ENCODE assay signal across 8 mouse cellular contexts in the genomic region with DNA sequence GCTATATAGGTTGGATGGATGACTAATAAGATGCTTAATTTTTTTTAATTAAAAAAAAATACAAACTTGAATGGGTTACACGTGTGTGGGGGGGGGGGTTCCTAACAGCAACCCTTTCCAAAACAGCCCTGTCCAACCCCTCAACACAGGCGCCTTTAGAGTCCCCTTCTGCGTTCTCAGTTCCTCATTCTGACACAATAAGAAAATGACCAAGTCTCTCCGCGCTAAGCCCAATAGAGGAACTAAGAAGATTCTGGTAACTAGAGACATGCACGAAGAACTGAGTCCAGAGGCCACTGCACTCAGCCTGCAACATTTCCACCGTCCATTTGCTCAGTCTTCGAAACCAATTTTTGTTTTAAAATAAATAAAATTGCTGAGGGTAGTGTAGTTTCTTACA. TPM values are rescaled to one million over a fixed set of nuclear protein-coding genes. Genes with fewer than 3 reads are reported as not detected.
DNase-seq lines count a peak whose midpoint lies in the region; ATAC-seq lines count a peak whose summit lies in the region.

No protein-coding gene starts in this region.

- no peaks in the 10 kb centered on the region for H3K27me3 ChIP-seq in kidney, embryonic 14.5 days (ENCODE audit: control insufficient read depth, insufficient read depth, low read length)
- H3K27me3 ChIP-seq in embryonic facial prominence, embryonic 10.5 days (replicated peaks; ENCODE audit: low read depth, poor library complexity, severe bottlenecking): no peaks in the 10 kb centered on the region
- no peaks in the 10 kb centered on the region for H3K27me3 ChIP-seq in hindbrain, embryonic 13.5 days
- H3K27me3 ChIP-seq in midbrain, embryonic 10.5 days (ENCODE audit: low read depth, poor library complexity, severe bottlenecking): no peaks in the 10 kb centered on the region

- no peak for ATAC-seq in kidney, embryonic 14.5 days (ENCODE audit: low FRiP score, low TSS enrichment)
- no peak for ATAC-seq in hindbrain, embryonic 13.5 days (ENCODE audit: low FRiP score)
- ATAC-seq in erythroid progenitor cell, adult 5-6 weeks (replicated peaks; ENCODE audit: low FRiP score, poor library complexity, severe bottlenecking): no peak

- H3K4me3 ChIP-seq in kidney, embryonic 14.5 days (ENCODE audit: low read length): peak overlapping the region; percentile 89
- H3K4me3 ChIP-seq in embryonic facial prominence, embryonic 10.5 days: peak overlapping the region; percentile 82
- peak overlapping the region; percentile 87 for H3K4me3 ChIP-seq in hindbrain, embryonic 13.5 days
- peak overlapping the region; percentile 87 for H3K4me3 ChIP-seq in midbrain, embryonic 10.5 days

- peaks cover 24% of the 10 kb centered on the region for H3K4me1 ChIP-seq in kidney, embryonic 14.5 days (ENCODE audit: control insufficient read depth, insufficient read depth, low read length)
- H3K4me1 ChIP-seq in embryonic facial prominence, embryonic 10.5 days: peaks cover 30% of the 10 kb centered on the region
- peaks cover 30% of the 10 kb centered on the region for H3K4me1 ChIP-seq in hindbrain, embryonic 13.5 days (replicated peaks)
- H3K4me1 ChIP-seq in midbrain, embryonic 10.5 days: peaks cover 30% of the 10 kb centered on the region

- 28% methylated on average over 8 of the region's 8 CpGs for WGBS in kidney, embryonic 14.5 days
- WGBS in embryonic facial prominence, embryonic 10.5 days: 40% methylated on average over 8 of the region's 8 CpGs
- WGBS in hindbrain, embryonic 13.5 days: 30% methylated on average over 8 of the region's 8 CpGs
- 38% methylated on average over 8 of the region's 8 CpGs for WGBS in midbrain, embryonic 10.5 days

- peaks cover 35% of the 10 kb centered on the region for H3K36me3 ChIP-seq in kidney, embryonic 14.5 days (ENCODE audit: control insufficient read depth, insufficient read depth, low read length)
- peaks cover 40% of the 10 kb centered on the region for H3K36me3 ChIP-seq in embryonic facial prominence, embryonic 10.5 days (replicated peaks)
- peaks cover 39% of the 10 kb centered on the region for H3K36me3 ChIP-seq in hindbrain, embryonic 13.5 days
- peaks cover 43% of the 10 kb centered on the region for H3K36me3 ChIP-seq in midbrain, embryonic 10.5 days

- H3K9ac ChIP-seq in kidney, embryonic 14.5 days (ENCODE audit: low read depth, low read length): peak overlapping the region; percentile 95
- H3K9ac ChIP-seq in hindbrain, embryonic 13.5 days: peak overlapping the region; percentile 94

- no peaks in the 10 kb centered on the region for H3K9me3 ChIP-seq in kidney, embryonic 14.5 days (ENCODE audit: control insufficient read depth, low read length)
- no peaks in the 10 kb centered on the region for H3K9me3 ChIP-seq in embryonic facial prominence, embryonic 10.5 days
- H3K9me3 ChIP-seq in hindbrain, embryonic 13.5 days: no peaks in the 10 kb centered on the region
- H3K9me3 ChIP-seq in midbrain, embryonic 10.5 days (replicated peaks): no peaks in the 10 kb centered on the region

- H3K4me2 ChIP-seq in kidney, embryonic 14.5 days (replicated peaks; ENCODE audit: low read depth, low read length): peak overlapping the region; percentile 85
- H3K4me2 ChIP-seq in hindbrain, embryonic 13.5 days: peak overlapping the region; percentile 78

- DNase-seq in kidney, adult 18-20 months: no peak
- no peak for DNase-seq in embryonic facial prominence, embryonic 10.5 days (ENCODE audit: low spot score)
- DNase-seq in midbrain, embryonic 10.5 days (ENCODE audit: low spot score): peak; percentile 17
- no peak for DNase-seq in retina, postnatal 1 day
- no peak for DNase-seq in frontal cortex, postnatal 10 days (ENCODE audit: low spot score in 2 of 2)

- peak overlapping the region; percentile 88; the same call in 1 of the 2 replicates for H3K27ac ChIP-seq in kidney, embryonic 14.5 days (ENCODE audit: low read depth, low read length)
- peak overlapping the region; percentile 94 for H3K27ac ChIP-seq in embryonic facial prominence, embryonic 10.5 days (replicated peaks)
- peak overlapping the region; percentile 98 for H3K27ac ChIP-seq in hindbrain, embryonic 13.5 days
- H3K27ac ChIP-seq in midbrain, embryonic 10.5 days (replicated peaks): peak overlapping the region; percentile 97

RNA-seq across cellular contexts. Expression of a gene that starts 0.5 kb away (rescaled TPM):
- polyA plus RNA-seq in kidney, embryonic 14.5 days (2014; fragmentation: Nextera tagmentation; extraction: Ambion mirVana): 3.7 and 5.0 TPM in 2 replicates
- 0.91 and 1.0 TPM in 2 replicates for polyA plus RNA-seq in embryonic facial prominence, embryonic 10.5 days (2016; fragmentation: Nextera tagmentation; extraction: Ambion mirVana)
- polyA plus RNA-seq in hindbrain, embryonic 13.5 days (2015; fragmentation: Nextera tagmentation; extraction: Ambion mirVana): 1.9 and 2.2 TPM in 2 replicates
- 1.4 TPM in 2 replicates for polyA plus RNA-seq in midbrain, embryonic 10.5 days (2016; fragmentation: Nextera tagmentation; extraction: Ambion mirVana)
- not detected in 2 replicates for total RNA-seq in erythroid progenitor cell, adult 5-6 weeks (2015; ENCODE audit: low replicate concordance)
- total RNA-seq in erythroid progenitor cell, adult 5-6 weeks (2017; ENCODE audit: low replicate concordance): 0.26 TPM in 1 of 2 replicates, not detected in the other

RNA-seq across cellular contexts. Expression of a gene that starts 1.1 kb away (rescaled TPM):
- 136 and 142 TPM in 2 replicates for polyA plus RNA-seq in kidney, embryonic 14.5 days (2014; fragmentation: Nextera tagmentation; extraction: Ambion mirVana)
- 114 and 122 TPM in 2 replicates for polyA plus RNA-seq in embryonic facial prominence, embryonic 10.5 days (2016; fragmentation: Nextera tagmentation; extraction: Ambion mirVana)
- 165 and 166 TPM in 2 replicates for polyA plus RNA-seq in hindbrain, embryonic 13.5 days (2015; fragmentation: Nextera tagmentation; extraction: Ambion mirVana)
- 150 and 156 TPM in 2 replicates for polyA plus RNA-seq in midbrain, embryonic 10.5 days (2016; fragmentation: Nextera tagmentation; extraction: Ambion mirVana)
- total RNA-seq in erythroid progenitor cell, adult 5-6 weeks (2015; ENCODE audit: low replicate concordance): 37.1 and 50.3 TPM in 2 replicates
- 118 and 141 TPM in 2 replicates for total RNA-seq in erythroid progenitor cell, adult 5-6 weeks (2017; ENCODE audit: low replicate concordance)

RNA-seq across cellular contexts. Expression of a gene that starts 52.0 kb away (rescaled TPM):
- 0.08 and 0.09 TPM in 2 replicates for polyA plus RNA-seq in kidney, embryonic 14.5 days (2014; fragmentation: Nextera tagmentation; extraction: Ambion mirVana)
- not detected in 2 replicates for polyA plus RNA-seq in embryonic facial prominence, embryonic 10.5 days (2016; fragmentation: Nextera tagmentation; extraction: Ambion mirVana)
- 0.13 TPM in 1 of 2 replicates, not detected in the other for polyA plus RNA-seq in hindbrain, embryonic 13.5 days (2015; fragmentation: Nextera tagmentation; extraction: Ambion mirVana)
- 0.04 TPM in 1 of 2 replicates, not detected in the other for polyA plus RNA-seq in midbrain, embryonic 10.5 days (2016; fragmentation: Nextera tagmentation; extraction: Ambion mirVana)
- total RNA-seq in erythroid progenitor cell, adult 5-6 weeks (2015; ENCODE audit: low replicate concordance): not detected in 2 replicates
- total RNA-seq in erythroid progenitor cell, adult 5-6 weeks (2017; ENCODE audit: low replicate concordance): not detected in 2 replicates

RNA-seq across cellular contexts. Expression of a gene that starts 53.5 kb away (rescaled TPM):
- polyA plus RNA-seq in kidney, embryonic 14.5 days (2014; fragmentation: Nextera tagmentation; extraction: Ambion mirVana): 32.8 and 49.7 TPM in 2 replicates
- 49.4 and 53.7 TPM in 2 replicates for polyA plus RNA-seq in embryonic facial prominence, embryonic 10.5 days (2016; fragmentation: Nextera tagmentation; extraction: Ambion mirVana)
- polyA plus RNA-seq in hindbrain, embryonic 13.5 days (2015; fragmentation: Nextera tagmentation; extraction: Ambion mirVana): 47.7 and 51.8 TPM in 2 replicates
- 52.9 and 54.7 TPM in 2 replicates for polyA plus RNA-seq in midbrain, embryonic 10.5 days (2016; fragmentation: Nextera tagmentation; extraction: Ambion mirVana)
- total RNA-seq in erythroid progenitor cell, adult 5-6 weeks (2015; ENCODE audit: low replicate concordance): 5.9 and 6.5 TPM in 2 replicates
- total RNA-seq in erythroid progenitor cell, adult 5-6 weeks (2017; ENCODE audit: low replicate concordance): 3.9 and 9.2 TPM in 2 replicates
